Mouse (Mus musculus) left cerebral cortex, adult 9 months (tissue): ENCODE data around the gene Gon4l.
A peak's percentile ranks its signal among the peaks of the same experiment; 100 is the strongest.

Experiments used
- DNase-seq, 2 experiments: peaks; one replicate each; pipeline ENCODE4 v3.0.0; 2022; ENCODE audit warnings: low spot score in 2 of 2

Gene Gon4l

DNA sequence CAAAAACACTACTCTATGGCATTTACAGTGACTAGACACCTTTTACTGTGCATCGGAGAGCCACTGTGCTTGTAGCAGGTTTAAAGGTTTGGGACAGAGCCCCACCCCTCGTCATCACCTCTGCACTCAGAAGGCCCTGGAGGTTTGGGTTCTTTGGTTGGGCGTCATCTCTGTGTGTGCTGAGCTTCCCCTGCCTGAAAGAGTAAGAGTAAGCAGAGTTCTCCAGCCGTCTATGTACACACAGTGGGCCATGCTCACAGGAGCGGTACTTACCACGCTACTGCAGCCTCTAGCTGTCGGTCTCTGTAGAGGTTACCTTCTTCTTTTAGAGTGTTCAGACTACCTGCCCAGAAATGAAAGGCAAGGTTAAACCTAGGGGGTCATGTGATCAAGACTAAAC is 77.6 kb downstream of the Gon4l start:
- DNase-seq, result no peak

DNA sequence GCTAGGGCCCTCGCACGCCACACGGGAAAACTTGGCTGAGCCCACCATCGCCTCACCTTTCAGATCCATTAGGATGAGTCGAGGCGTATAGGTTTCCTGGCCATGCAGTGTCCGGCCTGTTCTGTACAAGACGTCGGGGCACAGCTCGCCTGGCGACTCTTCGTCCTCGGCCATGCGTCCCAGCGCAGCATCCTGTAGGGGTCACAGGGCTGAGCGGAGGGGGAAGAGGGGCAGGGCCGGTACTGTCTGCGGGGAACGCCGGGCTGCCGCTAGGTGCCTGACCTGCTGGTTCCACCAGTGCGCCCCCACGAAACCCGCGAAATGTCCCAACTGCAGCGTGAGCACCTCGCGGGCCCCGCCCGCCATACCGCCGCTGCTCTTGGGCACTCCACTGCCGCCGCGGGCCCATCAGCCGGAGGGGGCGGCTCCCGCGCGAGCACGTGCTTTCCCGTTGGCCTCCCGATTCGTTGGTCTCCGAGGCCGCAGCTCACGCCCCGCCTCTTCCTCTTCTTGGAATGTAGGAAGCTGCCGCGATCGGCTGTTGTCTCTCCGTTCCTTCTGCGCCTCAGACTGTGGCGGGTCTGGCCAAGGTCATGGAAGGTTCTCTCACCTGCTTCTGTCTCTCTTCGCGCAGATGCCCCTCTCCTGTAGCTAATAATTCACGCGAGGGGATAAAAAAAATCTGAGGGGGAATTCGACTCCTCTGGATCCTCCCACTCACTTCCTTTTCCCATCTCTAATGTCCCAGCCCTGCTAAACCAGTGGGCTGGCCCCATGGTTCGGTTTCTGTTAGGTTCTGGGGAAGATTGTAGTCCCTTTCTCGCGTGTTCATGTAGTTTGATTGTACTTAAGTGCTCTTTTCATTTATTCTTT is 78.7 kb downstream of the Gon4l start, which contains the start of gene Msto1:
Msto1 (minus strand) TSS at position 489 of the 873 bp plus-strand sequence.
- DNase-seq, result peak; percentile 79 to 92

DNA sequence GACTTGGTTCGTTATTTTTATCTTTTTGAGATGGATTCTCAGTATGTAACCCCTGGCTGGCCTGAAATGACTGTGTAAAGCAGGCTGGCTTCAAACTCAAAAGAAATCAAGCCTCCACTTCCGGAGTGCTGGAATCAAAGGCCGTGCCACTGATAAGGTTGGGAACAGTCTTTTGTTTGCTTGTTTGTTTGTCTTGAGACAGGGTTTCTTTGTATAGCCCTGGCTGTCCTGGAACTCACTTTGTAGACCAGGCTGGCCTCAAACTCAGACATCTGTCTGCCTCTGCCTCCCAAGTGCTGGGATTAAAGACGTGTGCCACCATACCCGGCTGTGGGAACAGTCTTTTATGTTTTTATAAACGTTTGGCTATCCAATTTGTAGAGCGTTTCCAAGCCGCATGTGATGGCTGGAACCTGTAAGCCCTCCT is 79.4 kb downstream of the Gon4l start:
- no peak for DNase-seq

DNA sequence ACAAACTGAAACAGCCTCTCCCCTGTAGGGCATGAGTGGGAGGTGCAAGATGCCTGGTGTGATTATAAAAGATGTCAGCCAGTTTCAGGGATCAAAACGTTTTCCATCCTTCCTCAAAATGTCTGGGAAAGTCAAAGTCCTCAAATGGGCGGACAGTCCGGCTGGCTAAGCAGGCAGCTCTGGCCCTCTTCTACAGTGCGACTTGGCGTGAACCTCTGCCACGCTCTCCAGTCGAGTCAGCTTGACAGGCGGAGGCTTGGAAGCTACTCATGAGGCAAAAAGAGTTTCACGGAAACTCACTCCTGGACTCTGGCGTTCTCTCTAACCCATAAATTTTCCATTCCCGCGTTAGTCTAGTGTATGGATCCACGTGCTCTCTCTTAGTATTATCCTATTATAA is 84.0 kb downstream of the Gon4l start:
- DNase-seq, result no peak

DNA sequence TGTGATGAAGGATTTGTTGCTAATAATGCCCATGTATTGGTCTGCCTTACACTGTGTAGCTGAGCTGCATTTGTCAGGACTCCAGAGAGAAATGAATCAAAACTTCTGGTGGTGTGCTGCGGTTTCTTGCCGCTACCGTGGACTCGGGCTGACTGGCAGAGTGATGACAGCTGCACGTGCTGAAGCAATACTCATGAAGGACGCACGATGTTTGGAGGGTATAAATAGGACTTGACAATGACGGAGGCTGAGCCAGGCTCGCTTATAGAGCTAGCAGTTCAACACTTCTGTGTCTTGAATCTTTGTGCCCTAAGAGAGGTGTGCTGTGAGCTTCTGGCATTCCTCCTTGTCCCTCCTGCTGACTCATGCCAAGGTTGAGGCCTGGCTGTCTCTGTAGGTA is 86.4 kb downstream of the Gon4l start:
- no peak for DNase-seq

DNA sequence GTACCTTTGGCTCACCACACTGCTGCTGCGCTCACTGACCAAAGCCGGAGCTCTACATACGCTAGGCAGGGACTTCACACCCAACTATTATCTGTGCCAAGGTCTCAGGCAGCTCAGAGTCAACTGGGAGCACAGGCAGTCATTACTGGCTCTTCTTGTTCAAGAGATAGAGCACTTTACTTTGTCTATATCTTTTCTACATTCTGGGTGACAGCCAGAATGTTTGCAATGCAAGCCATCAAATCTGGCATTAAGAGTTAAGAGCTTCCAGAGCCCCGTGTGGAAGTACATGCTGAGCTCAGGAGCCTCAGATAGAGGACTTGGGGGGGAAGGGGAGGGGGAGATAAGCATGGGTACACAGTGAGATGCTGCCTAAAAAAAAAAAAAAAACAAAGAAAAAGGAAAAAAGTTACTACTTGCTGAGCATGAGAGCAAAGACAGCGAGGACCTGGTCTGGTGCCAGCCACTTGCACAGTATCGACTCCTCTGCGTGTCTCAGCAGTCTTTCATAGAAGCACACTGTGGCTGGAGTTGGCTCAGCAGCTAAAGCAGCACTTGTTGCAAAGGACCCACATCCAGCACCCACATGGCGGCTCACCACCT is 89.1 kb downstream of the Gon4l start:
- no peak for DNase-seq

DNA sequence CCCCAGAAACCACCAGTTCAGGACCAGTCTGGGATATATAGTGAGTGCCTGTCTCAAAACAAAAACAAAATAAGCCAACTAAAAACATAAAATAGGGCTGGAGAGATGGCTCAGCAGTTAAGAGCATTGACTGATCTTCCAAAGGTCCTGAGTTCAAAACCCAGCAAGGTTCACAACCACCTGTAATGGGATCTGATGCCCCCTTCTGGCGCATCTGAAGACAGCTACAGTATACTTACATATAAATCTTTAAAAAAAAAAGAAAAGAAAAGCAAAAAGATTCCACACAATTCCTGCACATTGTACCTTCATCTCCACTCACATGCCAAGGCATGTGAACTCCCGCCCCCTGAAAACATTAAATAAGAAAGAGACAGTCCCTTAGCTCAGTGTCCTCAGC is 90.6 kb downstream of the Gon4l start:
- DNase-seq, result no peak

DNA sequence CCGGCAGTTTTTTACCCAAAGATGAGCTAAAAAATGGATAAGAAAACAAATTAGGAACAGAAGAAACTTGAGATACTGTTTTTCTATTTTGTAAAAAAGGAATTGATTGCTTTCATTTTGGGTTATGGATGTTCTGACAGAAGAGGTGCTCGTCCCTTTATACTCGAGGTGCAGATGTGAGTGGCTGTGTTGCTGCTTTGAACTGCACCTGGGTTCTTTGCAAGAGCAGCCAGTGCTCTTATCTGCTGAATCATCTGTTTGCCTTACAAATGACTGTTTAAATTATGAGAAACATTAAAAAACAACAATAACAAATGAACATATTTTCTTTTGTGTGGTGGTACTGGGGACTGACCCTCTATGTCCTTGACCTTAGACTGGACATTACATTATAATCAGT is 94.5 kb downstream of the Gon4l start:
- no peak for DNase-seq

DNA sequence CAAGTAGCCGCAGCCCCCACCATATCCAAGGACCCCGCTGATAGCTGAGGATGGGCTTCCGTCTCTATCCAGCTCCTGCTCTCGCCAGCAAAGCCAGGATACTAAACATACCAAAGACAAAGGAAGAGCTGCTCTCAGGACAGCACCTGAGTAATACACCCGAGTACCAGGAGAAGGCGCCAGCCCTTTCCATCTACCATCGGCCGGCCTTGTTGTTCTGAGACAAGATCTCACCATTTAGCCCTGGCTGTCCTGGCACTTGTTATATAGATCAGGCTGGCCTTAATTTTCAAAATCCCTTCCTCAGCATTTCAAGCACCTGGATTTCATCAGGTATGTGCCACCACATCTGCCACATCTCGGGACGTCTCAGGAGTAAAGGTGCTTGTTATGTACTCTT is 104.0 kb downstream of the Gon4l start:
- DNase-seq, result no peak

DNA sequence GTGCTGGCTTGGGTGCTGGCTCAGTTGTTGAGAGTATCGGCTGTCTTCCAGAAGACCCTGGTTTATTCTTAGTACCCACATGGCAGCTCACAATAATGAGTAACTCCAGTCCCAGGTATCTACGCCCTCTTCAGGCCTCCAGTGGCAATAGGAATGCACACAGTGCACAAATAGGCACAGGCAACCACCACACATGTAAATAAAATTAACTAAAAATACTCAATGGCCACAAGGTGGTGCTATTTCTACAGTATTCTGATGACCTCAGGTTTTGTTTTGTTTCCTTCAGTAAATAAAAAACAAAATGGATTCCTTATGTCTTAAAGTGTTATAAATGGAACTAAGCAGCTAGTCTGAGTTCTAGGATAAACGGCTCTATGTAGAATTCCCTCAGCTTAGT is 104.7 kb downstream of the Gon4l start:
- no peak for DNase-seq

DNA sequence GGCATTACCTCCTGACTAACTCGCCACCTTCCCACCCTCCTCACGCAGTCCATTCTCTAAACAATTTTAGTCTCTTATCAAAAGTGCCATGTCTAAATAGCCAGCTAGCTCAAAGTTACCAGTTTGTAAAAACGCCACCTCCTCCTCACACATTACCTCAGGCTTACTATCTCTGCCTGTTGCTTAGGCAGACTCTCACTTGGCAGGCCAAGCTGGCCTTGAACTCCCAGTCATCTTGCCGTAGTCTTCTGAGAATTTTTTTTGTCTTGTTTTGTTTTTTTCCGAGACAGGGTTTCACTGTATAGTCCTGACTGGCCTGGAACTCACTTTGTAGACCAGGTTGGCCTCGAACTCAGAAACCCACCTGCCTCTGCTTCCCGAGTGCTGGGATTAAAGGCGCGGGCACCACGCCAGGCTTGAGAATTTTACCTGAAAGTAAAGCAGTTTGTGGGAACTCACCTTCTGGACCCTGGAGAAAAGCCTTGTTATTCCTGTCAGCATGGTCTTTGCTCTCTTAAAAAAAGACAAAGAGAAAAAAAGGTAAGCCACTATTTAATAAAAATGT is 107.4 kb downstream of the Gon4l start:
- DNase-seq, result no peak

DNA sequence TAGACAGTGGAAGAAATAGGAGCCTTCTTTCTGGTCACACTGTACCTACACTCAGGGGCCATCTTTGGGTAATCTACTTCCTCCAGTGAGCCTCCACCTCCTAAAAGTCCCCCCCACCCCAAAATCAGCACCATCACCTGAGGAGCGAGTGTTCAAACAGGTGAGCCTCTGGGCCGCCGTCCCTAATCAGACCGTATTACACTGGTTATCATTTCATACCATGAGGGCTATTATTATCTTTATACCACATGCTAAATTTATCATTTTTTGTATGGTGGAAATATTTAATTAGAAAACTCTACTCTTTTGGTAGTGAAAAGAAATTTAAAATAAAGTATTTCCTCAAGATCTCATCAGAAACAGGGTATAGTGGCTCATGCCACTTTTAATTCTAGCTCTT is 109.1 kb downstream of the Gon4l start:
- DNase-seq, result no peak

DNA sequence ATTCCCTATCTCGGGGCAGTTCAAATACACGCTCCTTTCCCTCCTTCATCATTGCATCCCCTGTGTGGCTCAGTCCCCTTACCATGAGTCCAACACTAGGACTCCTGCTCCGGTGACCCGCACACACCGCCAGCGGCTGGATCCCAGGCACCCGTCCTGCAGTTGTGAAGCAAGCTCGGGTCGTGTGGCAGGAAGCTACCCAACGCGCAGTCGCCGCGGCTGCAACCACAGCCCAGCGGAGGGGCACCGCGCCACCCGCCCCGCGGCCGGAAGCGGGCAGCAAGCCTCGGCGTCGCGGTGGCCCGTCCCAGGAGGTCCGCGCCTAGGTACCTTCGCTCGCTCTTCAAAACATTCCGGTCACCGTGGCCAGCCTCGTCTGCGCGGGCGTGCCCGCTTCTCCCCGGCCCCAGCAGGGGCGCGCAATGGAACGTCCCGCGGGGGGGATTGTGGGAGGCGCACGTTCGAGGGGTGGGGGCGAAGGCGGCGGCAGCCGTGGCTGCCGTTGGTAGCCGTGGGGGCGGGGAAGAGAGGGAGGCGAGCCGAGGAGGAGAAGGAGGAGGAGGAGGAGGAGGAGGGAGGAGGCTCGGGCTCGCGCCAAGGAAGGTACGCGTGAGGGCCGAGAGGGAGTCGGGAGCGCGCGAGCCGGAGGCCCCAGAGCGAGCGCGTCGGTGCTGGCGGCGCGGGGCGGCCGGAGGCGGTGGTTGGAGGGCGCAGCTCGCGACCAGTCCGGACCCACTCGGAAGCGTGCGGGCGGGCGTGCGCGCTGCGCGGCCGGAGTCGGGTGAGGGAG is 115.0 kb downstream of the Gon4l start:
- peak; percentile 54 to 78 for DNase-seq

DNA sequence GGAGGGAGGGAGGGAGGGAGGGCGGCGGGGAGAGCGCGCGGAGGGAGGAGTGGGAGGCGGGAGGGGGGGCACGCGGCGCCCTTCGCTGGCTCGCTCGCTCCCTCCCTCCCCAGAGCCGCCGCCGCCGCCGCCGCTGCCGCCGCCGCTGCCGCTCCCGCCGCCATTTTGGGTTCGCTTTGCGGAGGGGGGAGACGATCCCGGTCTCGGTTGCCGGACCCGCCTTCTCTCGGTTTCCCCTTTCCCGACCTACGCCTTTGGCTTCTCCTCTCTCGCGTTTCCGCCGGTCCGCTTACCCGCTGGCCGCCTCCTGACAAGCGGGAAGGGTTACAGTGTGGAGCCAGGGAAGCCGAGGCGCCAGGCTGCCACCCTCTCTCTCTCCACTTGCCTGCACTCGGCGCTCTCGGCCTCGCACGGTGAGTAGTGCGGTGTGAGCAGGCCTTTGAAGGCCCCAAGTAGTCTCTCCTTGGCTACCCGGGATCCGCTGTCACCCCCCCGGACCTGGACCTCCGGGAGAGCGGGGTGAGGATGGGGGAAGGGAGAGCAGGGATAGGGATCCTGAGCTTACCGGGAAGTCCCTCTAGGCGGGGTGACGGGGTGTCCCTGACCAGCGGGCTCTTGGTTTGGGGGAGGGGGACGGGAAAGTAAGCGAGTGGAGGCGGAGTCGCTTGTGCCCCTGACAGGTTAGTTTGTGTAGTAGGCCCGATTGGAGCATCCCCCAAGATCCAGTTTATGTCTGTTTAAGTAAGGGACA is 115.7 kb downstream of the Gon4l start, which contains the start of the genes Ash1l and Dap3:
Ash1l (plus strand) TSS at position 47 of the 751 bp plus-strand sequence.
Dap3 (minus strand) TSS at position 606 of the 751 bp plus-strand sequence.
- peak; percentile 33 to 73 for DNase-seq

DNA sequence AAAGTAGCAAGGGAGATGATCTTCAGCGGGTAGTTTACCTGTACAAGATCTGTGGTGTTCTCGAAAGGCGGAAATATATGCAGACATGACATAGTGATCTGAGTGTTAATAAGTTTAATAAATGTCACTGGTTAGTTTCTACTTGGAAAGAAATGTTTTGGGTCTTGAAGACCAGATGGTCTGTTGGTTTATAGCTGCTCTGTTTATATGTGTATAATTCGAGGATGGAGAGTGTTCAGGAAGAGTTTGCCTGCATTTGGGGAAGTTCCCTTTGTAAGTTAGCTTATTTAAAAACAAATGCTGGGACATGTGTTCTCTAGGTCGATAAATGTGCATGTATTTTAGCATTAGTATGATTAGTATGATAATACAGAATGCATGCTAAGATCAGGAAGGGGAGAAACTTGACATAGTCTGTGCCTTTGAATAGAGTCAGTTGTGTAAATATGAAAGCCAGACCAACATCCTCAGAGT is 116.3 kb downstream of the Gon4l start:
- DNase-seq, result no peak

DNA sequence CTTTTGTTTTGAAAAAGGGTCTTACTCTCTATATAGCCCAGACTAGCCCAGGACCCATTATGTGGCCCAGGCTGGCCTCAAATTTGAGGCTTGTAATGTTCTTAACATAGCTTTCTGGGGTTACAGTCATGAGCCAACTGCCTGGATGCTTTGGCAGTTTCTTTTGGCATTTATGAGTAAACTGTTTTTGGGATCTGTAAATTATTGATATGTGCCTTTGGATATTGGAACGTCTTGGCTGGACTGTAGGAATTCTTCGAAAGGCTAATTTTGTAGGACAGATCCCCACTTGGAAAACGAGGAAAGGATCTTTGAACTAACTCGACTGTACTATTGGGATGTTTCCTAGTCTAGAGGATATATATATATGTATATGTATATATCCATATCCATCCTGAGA is 118.2 kb downstream of the Gon4l start:
- DNase-seq, result no peak

DNA sequence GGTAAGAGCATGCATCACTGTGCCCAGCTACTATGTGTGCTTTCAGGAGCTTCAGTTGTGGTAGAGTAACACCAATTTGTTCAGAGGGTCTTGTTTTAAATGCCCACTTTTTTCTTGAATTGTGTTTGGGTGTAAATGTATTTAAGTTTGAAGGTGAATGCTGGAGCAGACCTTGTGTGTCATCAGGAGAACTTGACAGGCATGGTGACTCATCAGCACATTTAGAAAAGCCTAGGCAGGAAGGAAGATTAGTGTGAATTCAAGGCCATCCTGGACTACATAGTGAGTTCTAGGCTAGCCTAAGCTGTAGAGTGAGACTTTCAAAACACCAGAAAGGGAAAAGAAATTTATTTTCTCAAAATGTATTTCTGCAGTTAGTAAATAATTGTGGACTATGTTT is 118.7 kb downstream of the Gon4l start:
- DNase-seq, result no peak
